Mouse (Mus musculus): ENCODE measurements around the gene Ctsw. TPM values are rescaled to one million over a fixed set of nuclear protein-coding genes. Genes with fewer than 3 reads are reported as not detected.

Ctsw gene
- total RNA-seq, 2 experiments from 2014 or later: not detected

DNA sequence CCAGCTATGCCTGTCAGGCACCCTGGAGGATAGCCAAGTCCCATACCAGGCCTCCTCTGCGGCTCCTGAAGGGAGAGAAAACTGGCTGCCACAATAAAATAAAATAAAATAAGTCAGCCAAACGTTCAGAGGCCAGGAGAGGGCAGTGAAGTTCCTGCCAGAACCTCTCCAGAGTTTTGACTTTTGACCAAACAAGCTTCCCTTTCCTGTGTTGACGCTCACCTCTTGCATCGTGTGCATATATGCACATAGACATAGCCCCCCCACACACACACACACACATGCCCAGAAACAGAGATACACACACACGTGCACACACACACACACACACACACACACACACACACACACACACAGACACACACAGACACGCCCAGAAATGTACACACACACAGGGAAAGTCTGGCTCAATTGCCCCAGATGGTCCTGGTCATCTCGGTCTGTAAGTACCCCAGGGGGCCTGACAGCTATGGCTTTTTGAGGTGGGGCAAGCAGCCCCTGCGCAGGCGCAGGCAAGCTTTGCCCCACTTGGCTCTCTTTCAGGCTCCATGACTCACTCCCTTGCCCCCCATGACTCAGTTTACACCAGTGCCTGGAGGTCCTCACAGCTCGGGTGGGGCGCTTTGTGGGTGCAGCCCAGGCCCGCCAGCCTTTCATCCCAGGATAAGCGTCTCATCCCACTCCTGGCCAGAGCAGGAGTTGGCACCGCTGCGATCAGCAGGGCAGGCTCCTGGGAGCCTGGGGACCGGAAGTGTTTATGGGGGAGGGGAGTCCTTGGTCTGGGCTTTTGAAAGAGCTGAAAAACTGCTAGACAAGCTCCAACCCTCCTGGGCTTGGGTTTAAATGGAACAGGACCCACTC is 35.1 kb downstream of the Ctsw start:
- DNase-seq (ENCODE audit: low spot score): peak; percentile 47

DNA sequence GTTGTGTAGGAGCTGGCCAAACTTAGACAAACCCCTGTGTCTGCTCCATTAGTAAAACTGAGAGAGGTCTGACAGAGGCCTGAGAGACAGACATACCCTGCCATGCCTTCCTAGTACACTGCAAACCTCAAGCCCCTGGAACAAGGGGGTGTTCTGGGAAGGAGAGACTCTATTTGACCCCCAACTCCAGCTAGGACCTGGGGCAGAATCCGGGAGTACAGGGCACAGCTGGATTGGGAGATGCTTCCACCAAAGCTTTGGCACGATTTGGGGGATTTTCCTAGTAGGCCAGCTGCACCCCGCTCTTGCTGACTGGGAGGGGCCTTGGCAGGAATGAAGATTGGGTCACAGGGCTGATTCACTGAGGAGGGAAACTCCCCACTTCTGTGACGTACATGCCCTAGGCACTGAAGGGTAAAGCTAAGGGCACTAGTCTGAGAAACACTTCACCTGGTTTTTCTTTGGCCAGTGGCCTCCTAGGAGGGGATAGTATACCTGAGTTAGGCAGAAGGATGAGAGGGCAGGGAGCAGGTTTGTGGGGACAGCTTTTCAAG is 36.3 kb downstream of the Ctsw start:
- DNase-seq (ENCODE audit: low spot score): peak; percentile 54

DNA sequence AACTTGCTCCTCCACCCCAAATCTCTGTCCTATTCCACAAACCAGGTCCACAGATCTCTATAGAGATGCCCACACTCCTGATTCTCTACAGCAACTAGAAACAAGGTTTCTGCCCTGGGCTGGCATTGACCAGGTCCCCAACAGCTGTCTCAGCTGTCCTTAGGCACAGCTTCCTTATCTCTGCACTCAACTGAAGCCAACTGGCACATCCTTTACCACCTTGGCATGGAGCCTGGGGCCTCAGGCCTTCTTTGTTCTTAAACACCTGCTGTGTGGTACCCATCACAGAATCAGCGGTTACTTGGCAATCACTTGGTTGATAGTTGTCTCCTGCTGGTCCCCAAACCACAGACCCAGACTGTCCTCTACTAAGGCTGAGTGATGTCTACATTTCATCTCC is 37.9 kb downstream of the Ctsw start:
- DNase-seq (ENCODE audit: low spot score): no peak

DNA sequence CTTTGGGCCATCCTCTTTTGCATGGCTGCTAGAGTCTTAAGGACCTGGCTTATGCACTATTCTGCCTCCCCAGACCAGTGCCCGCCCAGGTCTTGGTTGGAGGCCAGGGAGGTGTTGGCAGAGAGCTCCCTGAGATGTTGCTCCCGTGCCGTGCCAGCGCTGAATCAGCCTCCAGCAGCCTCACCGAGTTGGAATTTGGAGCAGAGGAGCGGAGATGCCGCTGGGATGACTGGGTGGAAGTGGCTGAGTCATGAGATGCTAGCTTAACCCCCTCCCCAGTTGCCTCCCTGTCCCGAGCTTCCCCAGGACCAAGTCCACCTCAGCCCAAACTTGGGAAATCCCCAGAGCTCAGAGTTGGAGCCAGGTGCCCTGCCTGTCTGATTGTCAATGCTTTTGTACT is 38.5 kb downstream of the Ctsw start:
- DNase-seq (ENCODE audit: low spot score): peak; percentile 86

DNA sequence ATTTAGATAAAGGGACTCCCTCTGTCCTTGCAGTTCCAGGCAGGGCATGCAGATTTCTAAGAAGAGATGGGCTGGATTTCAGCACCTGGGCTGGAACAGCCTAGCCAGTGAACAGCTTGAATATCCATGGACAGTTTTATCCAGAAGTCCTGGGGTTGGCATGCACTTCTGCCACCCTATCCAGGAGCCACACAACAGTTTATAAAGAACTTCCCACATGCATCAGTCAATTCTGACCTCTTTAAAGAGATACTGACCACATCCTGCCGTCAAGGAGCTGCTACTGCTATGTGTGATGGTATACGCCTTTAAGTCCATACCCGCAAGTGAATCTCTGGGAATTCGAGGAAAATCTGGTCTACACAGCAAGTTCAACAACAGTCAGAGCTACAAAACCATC is 39.1 kb downstream of the Ctsw start:
- no peak for DNase-seq (ENCODE audit: low spot score)

DNA sequence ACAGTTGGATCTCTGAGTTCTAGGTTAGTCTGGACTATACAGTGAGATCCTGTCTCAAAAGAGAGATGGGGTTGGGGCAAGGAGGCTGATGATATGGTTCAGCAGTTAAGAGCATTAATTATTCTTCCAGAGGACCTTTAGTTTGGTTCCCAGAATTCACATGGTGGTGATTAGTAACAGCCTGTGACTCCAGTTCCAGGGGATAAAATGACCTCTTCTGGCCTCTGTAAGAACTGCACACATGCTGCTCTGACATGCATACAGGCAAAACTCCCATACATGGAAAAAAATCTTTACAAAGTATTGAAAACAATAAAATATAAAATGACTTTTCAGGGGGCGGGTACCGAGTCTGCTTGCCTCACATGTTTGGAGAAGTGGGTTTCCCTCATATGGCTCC is 40.2 kb downstream of the Ctsw start:
- DNase-seq (ENCODE audit: low spot score): peak; percentile 59

DNA sequence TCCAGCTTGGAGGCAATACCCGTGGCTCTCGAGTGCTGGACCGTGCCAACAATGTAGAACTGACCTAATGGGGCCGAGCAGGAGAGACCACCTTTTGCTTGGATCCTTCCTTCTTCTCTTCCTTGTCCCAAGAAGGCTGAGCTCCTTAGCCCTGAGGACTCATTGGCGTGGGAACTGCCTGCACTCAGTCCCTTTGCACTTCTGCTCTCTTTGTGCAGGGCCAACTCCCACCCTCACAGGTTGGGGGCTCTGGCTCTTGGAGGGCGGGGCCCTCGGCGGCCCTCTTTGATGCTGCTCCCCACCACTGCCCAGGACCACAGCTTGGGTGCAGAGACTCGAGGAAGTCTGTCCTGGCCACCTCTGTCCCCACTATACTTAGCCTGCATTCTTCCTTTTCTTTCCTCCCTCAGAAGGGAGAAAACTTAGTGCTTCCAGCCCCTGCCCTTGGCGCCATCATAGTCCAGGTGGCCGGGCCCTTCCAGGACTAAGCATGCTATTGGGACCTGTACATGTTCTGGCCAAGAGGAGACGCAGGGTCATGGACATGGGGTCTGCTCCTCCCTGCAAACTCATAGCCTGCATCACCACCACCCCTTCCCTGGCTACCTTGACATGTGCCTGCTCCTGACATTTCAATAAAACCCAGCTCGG is 41.5 kb downstream of the Ctsw start:
- no peak for DNase-seq (ENCODE audit: low spot score)

DNA sequence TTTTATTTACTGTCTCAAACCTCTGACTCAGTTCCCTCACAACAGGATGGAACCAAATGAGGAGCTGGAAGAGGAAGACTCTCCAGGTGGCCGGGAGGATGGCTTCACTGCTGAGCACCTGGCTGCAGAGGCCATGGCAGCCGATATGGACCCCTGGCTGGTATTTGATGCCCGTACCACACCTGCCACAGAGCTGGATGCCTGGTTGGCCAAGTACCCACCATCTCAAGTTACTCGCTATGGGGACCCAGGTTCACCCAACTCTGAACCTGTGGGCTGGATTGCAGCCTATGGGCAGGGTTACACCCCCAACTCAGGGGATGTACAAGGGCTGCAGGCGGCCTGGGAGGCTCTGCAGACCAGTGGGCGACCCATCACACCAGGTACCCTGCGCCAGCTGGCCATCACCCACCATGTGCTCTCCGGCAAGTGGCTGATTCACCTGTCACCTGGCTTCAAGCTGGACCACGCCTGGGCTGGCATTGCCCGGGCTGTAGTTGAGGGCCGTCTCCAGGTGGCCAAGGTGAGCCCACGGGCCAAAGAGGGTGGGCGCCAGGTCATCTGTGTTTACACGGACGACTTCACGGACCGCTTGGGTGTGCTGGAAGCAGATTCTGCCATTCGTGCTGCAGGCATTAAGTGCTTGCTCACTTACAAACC is 42.3 kb downstream of the Ctsw start:
- DNase-seq (ENCODE audit: low spot score): no peak

DNA sequence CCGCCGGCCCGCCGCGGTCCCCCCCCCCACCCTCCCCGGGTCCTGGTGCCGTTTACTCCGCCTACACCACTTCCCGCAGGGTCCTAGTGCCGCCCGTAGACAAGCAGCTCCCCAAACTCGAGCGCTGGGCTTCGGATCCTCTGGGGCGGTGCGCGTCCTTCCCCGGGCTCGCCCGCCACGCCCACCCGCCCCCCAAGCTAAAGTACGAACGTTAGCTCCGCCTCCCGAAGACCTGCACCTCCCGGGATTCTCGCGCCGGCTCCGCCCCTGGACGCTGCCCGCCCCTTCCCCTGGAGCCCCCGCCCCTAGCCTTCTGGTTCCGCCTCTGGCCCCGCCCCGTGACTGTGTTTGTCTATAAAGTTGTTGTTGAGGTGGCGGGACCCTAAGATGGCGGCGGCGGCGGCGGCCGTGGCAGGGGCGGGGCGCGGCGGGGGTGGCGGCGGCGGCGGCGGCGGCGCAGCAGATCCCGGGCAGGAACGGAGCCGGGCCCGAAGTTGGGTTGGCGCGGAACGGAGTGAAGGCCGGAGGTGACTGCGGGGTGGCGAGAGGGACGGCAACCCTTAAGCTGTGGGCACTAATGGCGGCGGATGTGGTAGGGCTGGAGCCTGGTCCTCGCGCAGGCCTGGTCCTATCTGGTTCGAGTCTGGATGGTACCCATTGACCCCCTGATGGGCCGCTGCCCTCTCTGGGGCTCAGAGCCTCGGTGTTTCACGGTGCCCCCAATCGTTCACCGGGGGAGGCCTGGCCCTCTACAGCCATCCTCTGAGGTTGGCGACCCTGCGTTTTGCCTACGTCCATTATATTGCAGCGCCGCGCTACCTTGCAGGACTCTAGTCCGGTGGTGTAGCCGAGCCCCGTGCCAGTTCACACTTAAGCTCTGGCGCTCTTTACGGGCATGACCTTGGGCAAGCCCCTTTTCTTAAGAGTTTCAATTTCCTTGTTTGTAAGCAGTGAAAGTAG is 43.2 kb downstream of the Ctsw start, which contains the start of the genes Drap1 and AI837181:
Drap1 (minus strand) TSS at position 198 of the 960 bp plus-strand sequence.
AI837181 (plus strand) TSS at position 363 of the 960 bp plus-strand sequence.
- peak; percentile 93 for DNase-seq (ENCODE audit: low spot score)

DNA sequence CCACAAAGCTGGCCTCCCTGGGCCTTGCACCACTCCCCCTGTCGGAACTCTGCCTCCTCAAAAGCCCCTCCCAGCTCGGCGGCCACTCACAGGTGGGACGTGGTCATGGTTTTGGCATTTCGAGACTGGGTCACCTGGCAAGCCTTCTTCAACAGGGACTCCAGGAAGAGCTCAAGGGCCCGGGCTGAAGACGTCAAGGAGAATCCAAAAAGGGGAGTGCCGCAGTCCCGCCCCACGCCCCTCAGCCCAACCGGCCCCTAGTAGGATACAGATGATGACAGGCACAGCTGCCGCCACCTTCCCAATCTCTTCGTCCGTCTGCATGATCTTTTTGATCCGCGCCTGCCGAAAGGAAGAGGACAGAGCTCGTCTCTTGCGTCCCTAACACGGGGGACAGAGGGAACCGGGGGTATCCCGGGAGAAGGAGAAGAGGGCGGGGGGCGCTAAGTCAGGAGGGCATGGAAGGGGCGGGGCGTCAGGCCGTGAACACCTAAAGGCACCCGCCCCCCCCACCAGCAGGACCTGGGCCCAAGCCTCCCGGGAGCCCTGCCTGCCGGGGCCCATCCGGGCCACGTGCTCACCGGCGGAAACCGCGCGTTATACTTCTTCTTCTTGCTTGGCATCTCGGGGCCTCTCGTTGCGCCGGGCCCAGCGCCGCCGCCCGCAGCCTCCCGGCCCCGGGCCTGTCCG is 44.1 kb downstream of the Ctsw start:
- DNase-seq (ENCODE audit: low spot score): peak; percentile 78

DNA sequence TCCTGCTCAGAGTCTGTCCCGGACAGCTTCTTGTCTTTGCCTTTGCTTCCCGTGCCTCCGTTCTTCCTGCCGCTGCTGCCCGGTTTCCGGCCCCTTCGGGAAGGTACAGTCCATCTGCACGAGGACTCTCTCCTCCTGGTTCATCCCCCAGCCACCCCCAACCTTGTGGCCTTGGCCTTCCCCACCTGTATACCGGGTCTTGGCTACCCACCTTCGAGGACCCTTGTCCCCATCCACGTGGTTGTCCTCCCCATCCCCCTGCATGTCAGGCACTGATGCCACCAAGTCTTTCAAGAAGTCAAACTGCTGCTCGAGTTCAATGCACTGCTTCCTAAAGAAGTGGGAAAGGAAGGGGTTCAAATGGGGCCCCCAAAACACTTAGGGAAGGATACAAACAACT is 44.7 kb downstream of the Ctsw start:
- no peak for DNase-seq (ENCODE audit: low spot score)

DNA sequence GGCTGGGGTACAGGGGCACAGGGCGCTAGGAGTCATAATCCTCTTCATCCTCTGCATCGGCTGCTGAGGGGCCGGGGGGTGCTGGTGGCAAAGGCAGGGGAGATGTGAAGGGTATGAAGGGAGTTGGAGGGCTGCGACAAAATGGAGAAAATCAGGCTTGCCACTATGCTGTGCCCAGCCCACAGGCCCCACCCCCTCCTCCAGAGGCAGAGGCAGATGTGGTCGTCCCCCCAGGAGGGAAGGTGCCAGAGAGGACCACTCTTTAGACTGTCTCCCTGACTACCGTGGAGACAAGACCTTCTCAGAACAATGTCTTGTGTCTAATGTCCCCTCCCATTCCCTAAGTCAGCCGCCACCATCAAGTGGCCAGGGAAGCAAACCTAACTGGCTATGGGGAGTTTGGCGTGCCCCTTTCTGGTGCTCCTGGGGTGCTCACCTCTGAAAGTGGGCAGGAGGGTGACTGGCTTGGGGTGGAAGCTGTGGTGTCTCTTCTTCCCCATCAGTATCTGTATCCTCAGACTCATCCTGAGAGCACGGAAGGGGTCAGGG is 45.3 kb downstream of the Ctsw start:
- no peak for DNase-seq (ENCODE audit: low spot score)

DNA sequence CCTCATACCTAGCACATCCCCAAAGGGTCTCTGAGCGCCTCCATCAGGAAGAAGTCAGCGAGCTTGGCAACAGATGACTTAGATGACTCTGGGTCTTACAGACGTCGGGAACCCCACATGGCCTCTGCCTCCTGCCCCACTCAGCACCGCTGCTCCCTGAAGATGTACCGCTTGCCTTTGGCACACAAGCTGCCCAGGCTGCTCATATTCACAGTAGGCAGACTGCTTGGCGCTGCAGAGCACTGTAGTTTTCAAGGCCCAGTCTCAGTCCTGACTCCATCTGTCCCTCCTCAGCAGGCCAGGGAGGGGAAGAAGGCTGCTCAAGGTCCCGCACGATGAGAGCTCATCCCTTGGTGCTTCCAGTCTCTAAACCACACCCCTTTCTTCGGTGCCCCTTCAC is 46.0 kb downstream of the Ctsw start:
- peak; percentile 43 for DNase-seq (ENCODE audit: low spot score)

DNA sequence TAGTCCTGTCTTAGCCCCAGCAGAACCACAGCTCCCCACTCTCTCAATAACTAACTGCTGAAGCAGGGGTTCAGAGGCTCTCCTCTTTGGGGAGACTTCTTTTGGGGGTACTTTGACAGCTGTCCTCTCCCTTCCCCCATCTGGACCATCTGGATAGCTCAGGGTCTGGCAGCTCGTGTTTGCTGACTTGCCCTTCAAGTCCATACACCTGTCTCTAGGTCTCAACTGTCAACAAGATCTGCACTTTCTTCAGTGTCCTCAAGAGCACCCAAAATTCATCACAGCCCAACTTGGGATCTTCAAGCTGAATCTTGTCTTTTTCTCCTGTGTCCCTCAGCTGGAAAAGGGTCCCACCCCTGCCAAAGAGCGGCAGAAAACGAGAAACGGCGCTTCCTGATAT is 46.5 kb downstream of the Ctsw start:
- DNase-seq (ENCODE audit: low spot score): peak; percentile 47

DNA sequence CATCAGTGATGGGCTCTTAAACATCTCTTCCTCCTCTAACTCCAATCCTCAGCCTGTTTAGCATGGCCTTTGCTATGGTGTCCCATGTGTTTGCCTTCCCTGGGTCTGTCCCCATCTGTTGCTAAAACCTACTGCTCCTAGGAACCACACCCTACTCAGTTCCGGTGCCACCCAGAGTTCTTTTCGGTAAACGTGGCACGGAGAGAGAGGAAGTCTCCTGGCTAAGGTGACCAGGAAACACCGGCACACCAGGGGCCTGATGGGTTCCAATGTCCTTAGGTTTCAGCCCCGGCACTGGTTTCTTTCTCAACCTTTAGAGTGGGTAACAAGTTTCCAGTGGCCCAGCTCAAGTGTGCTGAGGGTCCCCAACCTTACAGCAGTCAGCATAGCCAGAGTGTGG is 47.7 kb downstream of the Ctsw start:
- DNase-seq (ENCODE audit: low spot score): no peak

DNA sequence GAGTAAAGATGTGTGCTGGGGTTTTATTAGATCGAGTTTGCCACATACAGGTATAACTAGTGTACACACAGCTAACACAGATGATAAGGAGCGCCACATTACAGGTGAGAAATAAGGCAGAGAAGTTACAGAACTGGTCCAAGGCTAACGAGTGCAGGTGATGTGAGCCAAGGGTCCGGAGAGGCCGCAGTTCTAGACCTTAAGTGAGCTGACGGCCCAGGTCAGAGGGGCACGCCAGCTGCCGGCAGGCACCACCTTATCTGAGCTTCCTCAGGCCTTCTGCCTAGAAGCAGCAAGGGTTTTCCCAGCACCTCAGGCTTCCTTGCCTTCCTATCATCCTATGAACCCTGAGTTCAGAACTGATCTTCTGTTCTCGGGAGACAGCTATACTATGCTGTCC is 48.7 kb downstream of the Ctsw start:
- no peak for DNase-seq (ENCODE audit: low spot score)

DNA sequence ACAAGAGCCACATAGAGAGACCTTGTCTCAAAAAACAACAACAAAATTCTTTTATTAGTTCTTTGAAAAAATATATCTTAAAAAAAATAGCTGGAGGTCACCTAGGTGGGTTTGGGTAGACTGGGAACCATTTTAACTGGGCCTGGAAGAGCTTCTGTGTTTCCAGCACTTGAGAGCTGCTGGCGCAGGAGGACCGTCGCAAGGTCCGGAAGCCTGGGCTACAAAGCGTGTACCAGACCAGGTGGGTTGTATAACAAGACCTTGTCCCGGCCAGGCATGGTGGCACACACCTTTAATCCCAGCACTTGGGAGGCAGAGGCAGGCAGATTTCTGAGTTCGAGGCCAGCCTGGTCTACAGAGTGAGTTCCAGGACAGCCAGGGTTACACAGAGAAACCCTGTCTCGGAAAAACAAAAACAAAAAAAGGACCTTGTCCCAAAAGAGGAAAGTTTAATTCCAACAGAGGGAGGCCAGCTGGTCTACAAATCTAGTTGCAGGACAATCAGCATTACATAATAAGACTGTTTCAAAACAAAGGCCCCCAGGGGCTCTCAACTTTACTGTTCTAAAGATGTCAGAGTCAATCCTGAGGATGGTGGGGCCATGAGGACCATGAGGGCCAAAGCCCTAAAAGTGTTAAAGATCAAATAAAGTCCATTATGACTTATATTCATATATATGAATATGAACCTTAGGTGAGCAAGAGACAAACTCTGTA is 49.4 kb downstream of the Ctsw start:
- DNase-seq (ENCODE audit: low spot score): peak; percentile 43

Data from gastrocnemius, adult 18-20 months (tissue).